Mouse (Mus musculus): ENCODE measurements around the gene Cyp4f14. TPM values are rescaled to one million over a fixed set of nuclear protein-coding genes. Genes with fewer than 3 reads are reported as not detected.
"Not testable (repeated sequence)": the region's sequence is repeated elsewhere in the genome, so short reads cannot be mapped to it uniquely, and the experiment has no call there.

Gene Cyp4f14
- total RNA-seq, 2 experiments from 2014 or later = not detected

DNA sequence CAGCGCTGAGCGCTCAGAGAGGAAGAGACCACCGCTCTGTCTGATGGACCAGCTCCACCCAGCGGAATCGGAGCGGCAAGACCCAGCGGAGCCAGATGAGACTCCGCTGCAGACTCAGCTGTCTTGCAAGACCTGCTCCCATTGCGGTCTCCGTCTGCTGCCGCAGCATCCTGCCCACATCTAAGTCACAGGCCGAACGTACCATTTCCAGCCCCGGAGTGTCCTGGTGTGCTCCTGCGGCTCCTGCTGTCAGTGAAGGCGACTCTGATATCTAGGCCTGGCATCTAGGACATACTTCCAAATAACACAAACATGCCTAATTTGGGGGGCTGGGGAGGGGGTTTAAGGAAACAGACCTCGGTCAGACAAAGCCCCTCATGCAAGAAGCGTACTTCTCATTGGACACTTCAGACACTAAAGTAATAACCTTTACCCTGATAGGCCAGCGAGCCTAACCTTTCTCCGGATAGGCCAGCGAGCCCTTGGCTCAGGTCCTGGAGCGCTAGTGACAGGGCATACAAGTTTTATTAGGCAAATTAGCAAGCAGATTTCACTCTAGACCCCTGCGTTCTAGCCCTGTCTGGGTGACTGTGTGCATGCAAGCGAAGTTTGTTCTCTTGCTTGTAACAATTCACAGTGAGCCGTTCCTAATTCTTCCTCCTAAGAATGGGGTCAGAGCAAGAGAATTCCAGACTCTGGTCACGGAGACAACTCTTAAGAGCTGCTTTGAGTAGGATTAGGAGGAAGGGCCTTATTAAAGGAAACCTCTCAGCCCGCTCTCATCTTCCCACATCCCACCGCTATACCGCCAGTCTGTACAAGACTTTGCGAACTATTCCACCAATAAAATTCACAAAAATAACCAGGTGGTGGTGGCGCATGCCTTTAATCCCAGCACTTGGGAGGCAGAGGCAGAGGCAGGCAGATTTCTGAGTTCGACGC is 25.6 kb downstream of the Cyp4f14 start, which contains the start of gene Zfp870:
Gene Zfp870, minus strand, starts transcription at position 404 of the 942 bp plus-strand sequence.
- peak; percentile 90 for DNase-seq

- DNase-seq = no peak
These were observed 26.3 kb downstream of the Cyp4f14 start for GRCm38 (mm10) chr17:32890852-32891238.

DNA sequence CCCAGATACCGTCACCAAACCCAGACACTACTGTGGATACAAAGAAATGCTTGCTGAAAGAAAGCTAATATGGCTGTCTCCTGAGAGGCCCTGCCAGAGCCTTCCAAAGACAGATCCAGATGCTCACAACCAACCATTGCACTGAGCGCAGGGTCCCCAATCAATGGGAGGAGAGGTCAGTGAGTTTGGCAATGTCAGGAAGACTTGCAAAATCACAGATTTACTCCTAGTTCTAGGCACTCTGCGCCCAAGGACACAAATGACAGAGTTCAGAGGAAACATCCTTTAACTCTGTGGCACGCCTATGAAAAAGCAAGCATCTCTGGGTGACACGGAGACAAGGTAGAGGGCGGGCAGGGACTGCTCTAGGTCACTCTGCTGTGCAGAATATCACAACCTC is 27.5 kb downstream of the Cyp4f14 start:
- DNase-seq = no peak

DNA sequence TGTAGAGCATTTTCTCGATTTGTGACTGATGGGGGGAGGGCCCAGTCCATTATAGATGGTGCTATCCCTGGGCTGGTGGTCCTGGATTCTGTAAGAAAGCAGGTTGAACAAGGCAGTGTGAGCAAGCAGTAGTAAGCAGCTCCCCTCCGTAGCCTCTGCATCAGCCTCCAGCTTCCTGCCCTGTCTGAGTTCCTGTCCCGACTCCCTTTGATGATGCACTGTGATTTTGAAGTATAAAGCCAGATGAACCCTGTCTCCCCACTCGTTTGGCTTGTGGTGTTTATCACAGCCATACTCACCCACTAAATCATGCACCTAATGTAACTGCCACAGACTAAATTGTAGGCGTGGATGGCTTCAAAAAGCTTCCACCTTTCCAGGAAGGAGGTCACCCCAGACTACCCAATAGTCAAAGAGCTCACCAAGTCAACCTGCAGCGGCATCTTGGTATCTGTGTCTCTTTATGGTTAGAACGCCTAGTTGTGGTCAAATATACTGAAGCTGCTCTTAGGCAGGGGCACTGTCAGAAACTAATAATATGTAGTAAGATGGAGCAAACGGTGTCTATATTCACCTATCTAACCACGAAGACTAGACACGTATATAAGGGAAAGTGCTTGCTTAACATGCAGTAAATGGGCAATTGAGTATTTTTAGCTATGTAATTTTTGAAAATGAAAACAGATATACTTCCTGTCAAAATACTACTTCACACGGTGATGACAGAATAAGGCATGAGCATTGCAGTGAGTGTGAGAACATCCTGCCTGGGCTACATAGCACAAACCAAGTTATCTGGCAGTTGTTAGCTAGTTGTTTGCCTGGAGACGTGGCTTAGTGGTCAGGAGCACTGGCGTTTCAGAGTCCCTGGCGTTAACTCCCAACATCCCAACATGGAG is 36.6 kb downstream of the Cyp4f14 start:
- DNase-seq = no peak

DNA sequence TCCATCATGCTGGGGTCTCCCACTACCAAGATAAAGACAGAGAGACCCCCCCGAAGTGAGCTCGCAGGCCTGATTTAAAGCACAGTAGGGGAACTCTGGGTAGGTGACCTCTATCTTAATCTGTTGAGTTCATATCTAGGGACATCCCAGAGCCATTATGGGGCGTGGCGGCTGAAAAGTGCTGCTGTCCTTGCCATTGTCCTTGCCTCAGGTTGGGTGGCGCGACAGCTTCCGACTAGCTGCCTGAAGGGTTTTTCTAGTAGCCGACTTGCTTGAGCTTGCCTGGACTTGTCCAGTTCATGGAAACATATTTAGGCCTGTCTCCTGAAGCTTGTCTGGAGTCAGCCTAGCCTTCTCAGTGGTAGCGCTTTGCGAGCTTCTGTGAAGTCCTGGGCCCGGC is 38.4 kb downstream of the Cyp4f14 start:
- no peak for DNase-seq

GRCm38 (mm10) chr17:32877471-32878171 is 39.5 kb downstream of the Cyp4f14 start:
- no peak for DNase-seq

GRCm38 (mm10) chr17:32872696-32873095 is 44.4 kb downstream of the Cyp4f14 start:
- DNase-seq = no peak

- no peak for DNase-seq
These were observed 45.1 kb downstream of the Cyp4f14 start for GRCm38 (mm10) chr17:32872091-32872490.

DNA sequence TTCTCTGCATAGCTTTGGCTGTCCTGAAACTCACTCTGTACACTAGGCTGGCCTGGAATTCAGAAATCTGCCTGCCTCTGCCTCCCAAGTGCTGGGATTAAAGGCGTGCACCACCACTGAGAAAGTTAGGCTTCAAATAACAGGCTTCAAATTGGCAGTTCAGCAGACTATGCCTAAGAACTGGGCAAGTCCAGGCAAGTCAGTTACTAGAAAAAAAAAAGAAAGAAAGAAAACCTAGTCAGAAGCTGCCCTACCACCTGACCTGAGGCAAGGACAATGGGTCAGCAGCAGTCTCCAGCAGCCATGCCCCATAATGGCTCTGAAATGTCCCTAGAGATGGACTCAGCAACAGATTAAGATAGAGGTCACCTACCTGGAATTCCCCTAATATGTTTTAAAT is 45.7 kb downstream of the Cyp4f14 start:
- DNase-seq = no peak

- not testable (repeated sequence) for DNase-seq
These were observed 49.9 kb downstream of the Cyp4f14 start for GRCm38 (mm10) chr17:32867266-32867665.

DNA sequence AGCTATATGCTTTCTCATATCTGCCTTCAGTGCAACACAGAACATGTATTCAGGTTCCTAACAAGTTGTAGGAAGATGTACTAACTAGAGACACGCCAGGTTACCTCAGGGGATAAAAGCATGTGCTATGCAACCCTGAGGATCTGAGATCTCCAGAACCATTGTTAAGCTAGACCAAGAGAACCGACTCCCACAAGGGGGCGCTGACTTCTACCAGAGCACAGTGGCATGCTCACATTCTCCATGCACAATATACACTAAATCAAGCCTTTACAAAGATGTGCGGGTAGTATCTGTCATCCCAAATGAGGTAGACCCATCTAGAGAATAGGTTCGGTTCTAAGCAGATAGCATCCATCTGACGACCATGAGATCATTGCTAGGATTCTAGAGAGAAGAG is 60.4 kb downstream of the Cyp4f14 start:
- not testable (repeated sequence) for DNase-seq

Other genes with a start within 250 kb of the Cyp4f14 start
- gene Cyp4f15, start 231.7 kb downstream of the Cyp4f14 start, total RNA-seq (2021) = not detected
- 10 to 100 TPM; 41.4 to 46.3 TPM for gene Zfp871, start 129.1 kb downstream of the Cyp4f14 start, total RNA-seq (2021)
- gene Zfp811, start 107.4 kb downstream of the Cyp4f14 start, total RNA-seq (2021) = under 1 TPM; 0.27 to 0.43 TPM
- 10 to 100 TPM; 13.5 to 13.7 TPM for gene Zfp799, start 87.1 kb downstream of the Cyp4f14 start, total RNA-seq (2021)
- 1 to 10 TPM; 6.7 to 7.6 TPM for gene Zfp870, start 25.7 kb downstream of the Cyp4f14 start, total RNA-seq (2021)
- gene Cyp4f13, start 30.1 kb upstream of the Cyp4f14 start, total RNA-seq (2021) = 10 to 100 TPM; 10.9 to 12.4 TPM
- gene Zfp472, start 48.5 kb upstream of the Cyp4f14 start, total RNA-seq (2021) = 1 to 10 TPM; 4.9 to 5.0 TPM
- 1 to 10 TPM; 7.2 to 7.8 TPM for gene Zfp952, start 75.8 kb upstream of the Cyp4f14 start, total RNA-seq (2021)
- 1 to 10 TPM; 5.1 to 5.8 TPM for gene Zfp763, start 116.1 kb upstream of the Cyp4f14 start, total RNA-seq (2021)
- gene 4921501E09Rik, start 150.7 kb upstream of the Cyp4f14 start, total RNA-seq (2021) = not detected
- 1 to 10 TPM; 5.7 to 8.6 TPM for gene Zfp563, start 172.0 kb upstream of the Cyp4f14 start, total RNA-seq (2021)
- gene Morc2b, start 222.3 kb upstream of the Cyp4f14 start, total RNA-seq (2021) = under 1 TPM in 1 of 2 experiments, not detected in 1; 0.10 TPM